Mouse (Mus musculus) urinary bladder, postnatal 4 days (tissue): ENCODE measurements at regions not wholly inside any gene's neighbourhood (a gene's known extent, or its start where the extent isn't known, plus 50 kb on each side); places are given as distances from the start of the nearest gene placed in this dataset.

ENCODE experiments used
- DNase-seq, 2 experiments: peaks; one replicate each; pipeline ENCODE4 v3.0.0; 2021 to 2022; ENCODE audit warnings: low spot score in 2 of 2

GRCm38 (mm10) chr10:117515777-117516501, 113.4 kb upstream of the Cpm start:
- no peak for DNase-seq

GRCm38 (mm10) chr10:117515039-117515438, 114.3 kb upstream of the Cpm start:
- DNase-seq, result no peak

- DNase-seq, result no peak
Measured at GRCm38 (mm10) chr10:117513925-117514546, 115.3 kb upstream of the Cpm start.

- DNase-seq, result no peak
Measured at GRCm38 (mm10) chr10:117512424-117513257, 116.7 kb upstream of the Cpm start.

- DNase-seq, result no peak
Measured at GRCm38 (mm10) chr10:117511483-117512406, 117.6 kb upstream of the Cpm start.

- DNase-seq, result no peak
Measured at GRCm38 (mm10) chr10:117510529-117511482, 118.5 kb upstream of the Cpm start.

- no peak for DNase-seq
Measured at GRCm38 (mm10) chr10:117510224-117510486, 119.1 kb upstream of the Cpm start.

- DNase-seq, result no peak
Measured at GRCm38 (mm10) chr10:117509431-117510223, 119.7 kb upstream of the Cpm start.

- no peak for DNase-seq
Measured at GRCm38 (mm10) chr10:117506252-117506992, 122.9 kb upstream of the Cpm start.

- DNase-seq, result no peak
Measured at GRCm38 (mm10) chr10:117505529-117505928, 123.8 kb upstream of the Cpm start.

- no peak for DNase-seq
Measured at GRCm38 (mm10) chr10:117505057-117505456, 124.2 kb upstream of the Cpm start.

GRCm38 (mm10) chr10:117504267-117504902, 124.6 kb upstream of the Cpsf6 start:
- DNase-seq, result no peak

- no peak for DNase-seq
Measured at GRCm38 (mm10) chr10:117503222-117504184, 123.7 kb upstream of the Cpsf6 start.

- DNase-seq, result no peak
Measured at GRCm38 (mm10) chr10:117502731-117503130, 122.9 kb upstream of the Cpsf6 start.

GRCm38 (mm10) chr10:117502135-117502534, 122.3 kb upstream of the Cpsf6 start:
- DNase-seq, result no peak

GRCm38 (mm10) chr10:117501426-117501825, 121.6 kb upstream of the Cpsf6 start:
- DNase-seq, result no peak

- DNase-seq, result no peak
Measured at GRCm38 (mm10) chr10:117500457-117501108, 120.8 kb upstream of the Cpsf6 start.
